Mouse (Mus musculus) heart, embryonic 13.5 days (tissue): ENCODE results near the gene Btbd9. TPM values are rescaled to one million over a fixed set of nuclear protein-coding genes. Genes with fewer than 3 reads are reported as not detected.

Experiments used
- ATAC-seq: fragments of 200-750 bp; cut with Nextera tagmentation; 2 replicates; pipeline ENCODE4 v1.8.0; 2017; ENCODE audit warnings: moderate TSS enrichment; ENCODE audit not compliant: insufficient number of reproducible peaks, low FRiP score, low TSS enrichment; ENCODE audit errors: extremely low read depth
- H3K27ac ChIP-seq: fragments of 300-500 bp; sonication (generic); replicated peaks from 2 replicates; pipeline ENCODE4 v1.5.1; 2015; ENCODE audit warnings: moderate library complexity, mild to moderate bottlenecking, inconsistent platforms
- H3K27me3 ChIP-seq: fragments of 300-500 bp; sonication (generic); replicated peaks from 2 replicates; pipeline ENCODE4 v1.6.1; 2015; ENCODE audit warnings: mild to moderate bottlenecking, inconsistent platforms
- H3K36me3 ChIP-seq: fragments of 300-500 bp; sonication (generic); 2 replicates; pipeline ENCODE4 v1.6.1; 2015; ENCODE audit warnings: mild to moderate bottlenecking, inconsistent platforms
- H3K4me1 ChIP-seq: fragments of 300-500 bp; sonication (generic); 2 replicates; pipeline ENCODE4 v1.6.1; 2015; ENCODE audit warnings: inconsistent platforms
- H3K4me2 ChIP-seq: fragments of 300-500 bp; sonication (generic); 2 replicates; pipeline ENCODE4 v1.6.1; 2015; ENCODE audit warnings: inconsistent platforms, mild to moderate bottlenecking, moderate library complexity
- H3K4me3 ChIP-seq: fragments of 300-500 bp; sonication (generic); 2 replicates; pipeline ENCODE4 v1.5.1; 2015; ENCODE audit warnings: moderate library complexity, mild to moderate bottlenecking, inconsistent platforms
- H3K9ac ChIP-seq: fragments of 300-500 bp; sonication (generic); 2 replicates; pipeline ENCODE4 v1.6.1; 2015; ENCODE audit warnings: inconsistent platforms, mild to moderate bottlenecking, moderate library complexity
- H3K9me3 ChIP-seq: fragments of 300-500 bp; sonication (generic); 2 replicates; pipeline ENCODE4 v1.6.1; 2016; ENCODE audit warnings: inconsistent platforms
- WGBS: fragments of 180-500 bp; shearing (Covaris S2); methylation state at CpG from one replicate; pipeline ENCODE4 v1.1.7; 2015; ENCODE audit warnings: mixed read lengths; 5-methylcytosine and 5-hydroxymethylcytosine counted together
- polyA plus RNA-seq: library from polyadenylated mRNA; unstranded; fragments of >200 nt; fragmentation: Nextera tagmentation; extraction: Ambion mirVana; gene quantifications from 2 replicates; pipeline ENCODE4 v1.2.1, GENCODE M21; 2015

The Btbd9 gene
- polyA plus RNA-seq, 1 experiment from 2014 or later: 44.4 TPM

DNA sequence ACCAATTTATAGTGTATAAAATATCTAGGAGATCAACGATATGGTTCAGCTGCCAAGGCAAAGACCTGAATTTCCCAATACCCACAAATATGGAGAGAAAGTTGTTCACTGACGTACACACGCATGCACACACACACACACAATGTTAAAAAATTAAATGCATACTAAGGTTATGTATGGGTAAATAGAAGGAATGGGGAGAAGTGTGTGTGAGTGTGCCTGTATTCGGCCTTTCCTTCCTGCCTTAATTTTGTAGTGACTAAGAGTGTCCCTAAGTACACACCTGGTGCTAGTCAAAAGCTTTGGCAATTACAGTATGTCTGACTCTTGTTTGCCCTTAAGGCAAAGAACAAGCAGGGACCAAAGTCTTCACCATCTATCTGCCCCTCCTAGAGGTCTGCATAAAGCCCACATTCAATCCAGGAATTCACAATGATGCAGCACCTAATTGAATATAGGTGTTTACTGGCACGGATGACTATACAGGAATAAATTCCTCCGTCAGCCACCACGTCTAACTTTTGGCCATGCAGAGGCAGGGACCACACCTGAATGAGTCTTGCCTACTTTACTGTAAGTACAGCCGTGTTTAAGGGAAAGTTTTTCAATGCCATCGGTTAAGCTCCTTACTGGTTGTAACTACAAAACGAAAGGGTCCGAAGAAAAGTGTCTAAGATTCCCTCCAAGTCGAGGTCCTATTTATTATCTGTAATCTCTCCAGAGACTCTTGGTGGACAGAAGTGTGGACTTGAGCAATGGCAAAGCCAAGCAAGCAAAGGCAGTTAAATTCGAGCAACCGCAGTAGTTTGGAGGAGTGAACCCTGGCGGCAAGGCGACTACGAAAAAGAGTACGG lies 35.2 kb upstream of the Btbd9 start:
- Histone ChIP-seq H3K9ac (peak overlapping the region; percentile 95), H3K4me1 (peaks cover 46% of the 10 kb centered on the region), H3K27ac (peak overlapping the region; percentile 94), H3K4me2 (peak overlapping the region; percentile 74), H3K27me3 (no peaks in the 10 kb centered on the region), H3K4me3 (peak overlapping the region; percentile 82), H3K9me3 (no peaks in the 10 kb centered on the region), H3K36me3 (peaks cover 8% of the 10 kb centered on the region)
- ATAC-seq: no peak
- 23% methylated on average over 18 of the region's 18 CpGs for WGBS

DNA sequence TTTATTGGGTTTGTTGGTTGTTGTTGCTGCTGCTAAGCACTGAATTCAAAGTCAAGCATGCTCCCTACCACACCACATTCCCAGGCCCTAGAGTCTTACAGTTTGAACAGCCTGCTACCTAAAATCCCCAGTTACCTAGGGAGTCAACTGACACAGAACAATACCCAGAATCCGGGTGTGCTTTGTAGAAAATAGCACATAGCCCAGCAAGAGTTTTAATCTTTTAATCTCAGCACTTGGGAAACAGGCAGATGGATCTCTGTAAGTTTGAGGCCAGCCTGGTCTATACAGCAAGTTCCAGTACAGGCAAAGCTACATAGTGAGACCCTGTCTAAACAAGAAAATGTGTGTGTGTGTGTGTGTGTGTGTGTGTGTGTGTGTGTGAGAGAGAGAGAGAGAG lies 34.5 kb upstream of the Btbd9 start:
- no peak overlapping the region for H3K27ac ChIP-seq
- H3K4me3 ChIP-seq: peak overlapping the region; percentile 0; the same call in 1 of the 2 replicates
- no peak for ATAC-seq
- 70% methylated on average over 1 of the region's 1 CpGs for WGBS
- H3K27me3 ChIP-seq: no peaks in the 10 kb centered on the region
- peak overlapping the region; percentile 74 for H3K4me2 ChIP-seq
- H3K9ac ChIP-seq: peak overlapping the region; percentile 95; the same call in 1 of the 2 replicates
- peaks cover 46% of the 10 kb centered on the region for H3K4me1 ChIP-seq
- no peaks in the 10 kb centered on the region for H3K9me3 ChIP-seq
- peaks cover 8% of the 10 kb centered on the region for H3K36me3 ChIP-seq

GRCm38 (mm10) chr17:30609980-30610307 lies 33.7 kb upstream of the Btbd9 start:
- H3K9me3 ChIP-seq: no peaks in the 10 kb centered on the region
- H3K4me2 ChIP-seq: no peak overlapping the region
- WGBS: 90% methylated on average over 5 of the region's 5 CpGs
- ATAC-seq: no peak
- no peaks in the 10 kb centered on the region for H3K27me3 ChIP-seq
- peaks cover 8% of the 10 kb centered on the region for H3K36me3 ChIP-seq
- H3K27ac ChIP-seq: peak overlapping the region; percentile 36; the same call in 1 of the 2 replicates
- H3K4me1 ChIP-seq: peaks cover 46% of the 10 kb centered on the region
- no peak overlapping the region for H3K9ac ChIP-seq
- H3K4me3 ChIP-seq: no peak overlapping the region

GRCm38 (mm10) chr17:30609305-30609979 lies 33.2 kb upstream of the Btbd9 start:
- no peaks in the 10 kb centered on the region for H3K27me3 ChIP-seq
- ATAC-seq: no peak
- no peaks in the 10 kb centered on the region for H3K9me3 ChIP-seq
- H3K4me3 ChIP-seq: no peak overlapping the region
- peaks cover 46% of the 10 kb centered on the region for H3K4me1 ChIP-seq
- no peak overlapping the region for H3K9ac ChIP-seq
- no peak overlapping the region; the same call in 1 of the 2 replicates for H3K4me2 ChIP-seq
- peak overlapping the region; percentile 36 for H3K27ac ChIP-seq
- WGBS: 66% methylated on average over 16 of the region's 16 CpGs
- peaks cover 8% of the 10 kb centered on the region for H3K36me3 ChIP-seq

DNA sequence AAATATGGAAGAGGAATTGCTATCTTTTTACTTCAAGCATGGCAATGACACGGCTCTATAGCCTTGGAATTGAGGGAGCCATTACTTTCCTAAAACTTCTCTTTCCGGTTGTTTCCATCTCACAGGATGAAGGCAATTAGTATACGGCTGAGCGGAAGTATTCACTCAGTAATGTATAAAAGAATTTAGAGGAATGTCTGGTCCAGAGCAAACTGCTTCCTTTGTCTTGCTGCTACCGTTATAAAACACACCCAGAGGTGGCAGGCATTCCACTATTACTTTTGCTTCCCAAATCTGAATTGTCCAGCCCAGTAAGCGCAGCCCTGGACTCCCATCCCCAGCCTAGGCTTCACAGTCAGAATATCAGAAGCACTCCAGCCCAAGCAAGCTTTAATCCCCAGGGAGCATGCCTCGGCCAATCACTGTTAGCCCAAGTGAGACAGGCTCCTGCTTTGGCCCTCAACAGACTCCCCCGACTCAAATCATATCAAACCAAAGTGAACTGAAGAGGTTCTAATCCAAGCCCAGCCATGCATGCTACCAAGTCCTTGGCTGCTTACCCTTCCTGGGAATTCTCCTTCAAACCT lies 31.7 kb upstream of the Btbd9 start:
- H3K9ac ChIP-seq: no peak overlapping the region
- peaks cover 22% of the 10 kb centered on the region for H3K36me3 ChIP-seq
- 71% methylated on average over 8 of the region's 8 CpGs for WGBS
- H3K27me3 ChIP-seq: no peaks in the 10 kb centered on the region
- ATAC-seq: no peak
- no peak overlapping the region for H3K4me3 ChIP-seq
- peaks cover 43% of the 10 kb centered on the region for H3K4me1 ChIP-seq
- no peaks in the 10 kb centered on the region for H3K9me3 ChIP-seq
- H3K4me2 ChIP-seq: no peak overlapping the region
- H3K27ac ChIP-seq: no peak overlapping the region

DNA sequence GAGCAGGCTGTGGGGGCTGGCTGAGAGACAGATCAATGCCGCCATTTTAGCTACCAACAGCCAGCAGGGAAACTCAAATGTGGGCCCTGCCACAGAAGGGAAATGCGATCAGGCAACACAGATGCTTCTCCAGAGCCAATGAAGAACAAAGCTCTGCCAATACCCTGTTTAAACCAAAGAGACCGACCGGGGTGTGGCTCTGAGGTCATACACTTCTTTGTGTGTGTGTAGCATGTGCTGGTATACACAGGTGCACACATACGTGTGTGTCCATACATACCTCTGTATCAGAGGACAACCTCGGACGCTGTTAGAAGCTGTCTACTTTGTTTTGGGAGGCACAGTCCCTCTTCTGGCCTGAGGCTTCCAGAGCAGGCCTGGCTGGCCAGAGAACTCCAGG lies 31.0 kb upstream of the Btbd9 start:
- Histone ChIP-seq H3K36me3 (peaks cover 28% of the 10 kb centered on the region), H3K9ac (no peak overlapping the region), H3K4me3 (no peak overlapping the region), H3K9me3 (no peaks in the 10 kb centered on the region), H3K27ac (no peak overlapping the region), H3K4me2 (no peak overlapping the region), H3K27me3 (no peaks in the 10 kb centered on the region), H3K4me1 (peaks cover 40% of the 10 kb centered on the region)
- 91% methylated on average over 7 of the region's 7 CpGs for WGBS
- ATAC-seq: no peak

DNA sequence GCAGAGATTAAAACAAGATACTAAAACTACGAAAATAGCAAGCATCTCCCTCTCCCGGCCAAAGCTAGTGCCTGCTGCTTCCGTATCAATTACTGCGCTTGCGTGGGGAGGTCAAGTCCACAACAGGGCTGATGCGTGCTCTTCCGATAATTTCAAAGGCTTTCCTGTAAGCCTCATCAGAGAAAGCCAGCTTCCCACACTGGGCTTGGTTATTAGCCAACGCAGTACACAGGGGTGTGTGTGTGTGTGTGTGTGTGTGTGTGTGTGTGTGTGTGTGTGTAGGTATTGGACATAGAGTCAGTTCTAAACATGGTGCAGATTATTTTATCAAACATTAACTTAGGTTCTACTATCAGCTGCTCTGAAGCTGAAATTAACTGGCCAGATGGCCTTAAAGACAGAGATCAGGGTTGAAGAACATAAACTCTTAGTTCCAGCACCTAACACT lies 30.4 kb upstream of the Btbd9 start:
- Histone ChIP-seq H3K9ac (no peak overlapping the region), H3K4me1 (peaks cover 39% of the 10 kb centered on the region), H3K9me3 (no peaks in the 10 kb centered on the region), H3K4me3 (no peak overlapping the region), H3K4me2 (no peak overlapping the region), H3K36me3 (peaks cover 35% of the 10 kb centered on the region), H3K27me3 (no peaks in the 10 kb centered on the region), H3K27ac (no peak overlapping the region)
- WGBS: 89% methylated on average over 8 of the region's 8 CpGs
- no peak for ATAC-seq

DNA sequence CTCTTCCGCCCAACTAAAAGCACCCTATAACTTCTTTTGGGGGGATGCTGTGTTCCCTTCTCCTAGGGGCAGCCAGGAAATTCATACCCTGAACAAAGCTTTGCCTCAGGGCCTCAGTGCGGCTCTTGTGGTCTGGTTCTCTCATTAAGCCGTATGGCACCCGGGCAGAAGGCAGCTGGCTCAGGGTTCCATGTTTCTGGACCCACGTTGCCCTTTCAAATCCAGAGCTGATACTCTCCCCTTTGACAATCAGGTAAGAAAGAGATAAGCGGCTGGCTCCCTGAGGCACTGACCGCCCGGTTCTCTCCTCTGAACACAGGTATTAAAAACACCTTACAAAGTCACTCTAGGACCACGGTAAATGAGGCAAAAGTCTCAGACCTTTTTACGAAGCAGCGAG lies 29.9 kb upstream of the Btbd9 start:
- WGBS: 87% methylated on average over 11 of the region's 11 CpGs
- no peaks in the 10 kb centered on the region for H3K9me3 ChIP-seq
- H3K9ac ChIP-seq: no peak overlapping the region
- H3K4me1 ChIP-seq: peaks cover 35% of the 10 kb centered on the region
- ATAC-seq: no peak
- H3K27ac ChIP-seq: no peak overlapping the region
- H3K4me2 ChIP-seq: no peak overlapping the region
- H3K4me3 ChIP-seq: no peak overlapping the region
- peaks cover 40% of the 10 kb centered on the region for H3K36me3 ChIP-seq
- no peaks in the 10 kb centered on the region for H3K27me3 ChIP-seq

DNA sequence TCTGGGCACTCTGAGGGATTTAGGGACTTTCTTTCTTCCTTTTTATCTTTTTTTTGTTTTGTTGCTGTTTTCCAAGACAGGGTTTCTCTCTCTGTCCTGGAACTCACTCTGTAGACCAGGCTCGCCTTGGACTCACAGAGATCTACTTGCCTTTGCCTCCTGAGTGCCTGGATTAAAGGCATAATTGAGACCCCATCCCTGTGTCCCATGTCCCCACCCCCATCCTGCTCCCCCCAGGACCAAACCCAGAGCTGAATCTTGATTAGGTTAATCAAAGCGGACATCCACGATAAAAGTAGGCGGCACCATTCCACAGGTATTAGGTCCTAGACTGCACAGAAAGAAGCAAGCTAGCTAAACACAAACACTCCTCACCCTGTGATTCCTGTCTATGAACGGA lies 28.7 kb upstream of the Btbd9 start:
- peaks cover 52% of the 10 kb centered on the region for H3K36me3 ChIP-seq
- ATAC-seq: no peak
- no peak overlapping the region for H3K27ac ChIP-seq

GRCm38 (mm10) chr17:30604296-30604695 lies 28.0 kb upstream of the Btbd9 start:
- no peak for ATAC-seq
- Histone ChIP-seq H3K9ac (no peak overlapping the region), H3K36me3 (peaks cover 57% of the 10 kb centered on the region), H3K27me3 (no peaks in the 10 kb centered on the region), H3K9me3 (no peaks in the 10 kb centered on the region), H3K4me3 (no peak overlapping the region), H3K4me1 (peaks cover 22% of the 10 kb centered on the region), H3K4me2 (no peak overlapping the region), H3K27ac (no peak overlapping the region)
- WGBS: 92% methylated on average over 6 of the region's 6 CpGs

More for the DNA sequence above, 28.7 kb upstream of the Btbd9 start:
- Histone ChIP-seq H3K9ac (no peak overlapping the region), H3K9me3 (no peaks in the 10 kb centered on the region), H3K4me3 (no peak overlapping the region), H3K4me1 (peaks cover 28% of the 10 kb centered on the region), H3K4me2 (no peak overlapping the region), H3K27me3 (no peaks in the 10 kb centered on the region)
- 90% methylated on average over 5 of the region's 5 CpGs for WGBS

- Histone ChIP-seq H3K4me2 (no peak overlapping the region), H3K9ac (no peak overlapping the region), H3K36me3 (peaks cover 71% of the 10 kb centered on the region), H3K4me1 (0 out of 2 replicates have a peak, but pooled peaks cover 4% of the 10 kb centered on the region), H3K9me3 (no peaks in the 10 kb centered on the region), H3K27ac (no peak overlapping the region), H3K4me3 (no peak overlapping the region), H3K27me3 (no peaks in the 10 kb centered on the region)
- no peak for ATAC-seq
- WGBS: 92% methylated on average over 14 of the region's 14 CpGs
Observed at GRCm38 (mm10) chr17:30602175-30602574, 25.9 kb upstream of the Btbd9 start.
